Mouse (Mus musculus) MEL (cell line): ENCODE data around the gene Slc16a6.

Experiments
- CHD2 ChIP-seq: IDR thresholded peaks from 2 replicates; pipeline ENCODE4 v1.6.1; 2011; ENCODE audit warnings: low read length, improper control_type of control experiment
- CTCF ChIP-seq, 3 experiments: IDR thresholded peaks in 2 of 3; conservative IDR thresholded peaks in 1 of 3; 2 replicates each; pipeline ENCODE4 v1.5.1; 2011 to 2012; ENCODE audit warnings: low read length in 3 of 3, low read depth in 2 of 3, mild to moderate bottlenecking in 2 of 3, improper control_type of control experiment in 1 of 3, inconsistent platforms in 1 of 3, mixed read lengths in 1 of 3, moderate library complexity in 1 of 3; ENCODE audit not compliant: control insufficient read depth in 1 of 3, insufficient read depth in 1 of 3, poor library complexity in 1 of 3, severe bottlenecking in 1 of 3
- EP300 ChIP-seq, 2 experiments: IDR thresholded peaks; 2 replicates each; pipeline ENCODE4 v1.6.1; 2011; ENCODE audit warnings: improper control_type of control experiment in 2 of 2, low read length in 2 of 2, low read depth in 1 of 2, mild to moderate bottlenecking in 1 of 2
- GATA1 ChIP-seq: IDR thresholded peaks from 2 replicates; pipeline ENCODE4 v1.6.1; 2011; ENCODE audit warnings: low read depth, low read length, improper control_type of control experiment
- MAFK ChIP-seq: IDR thresholded peaks from 2 replicates; pipeline ENCODE4 v1.6.1; 2011; ENCODE audit warnings: low read depth, mild to moderate bottlenecking, low read length, improper control_type of control experiment, borderline replicate concordance
- MAX ChIP-seq: IDR thresholded peaks from 2 replicates; pipeline ENCODE4 v1.6.1; 2011; ENCODE audit warnings: low read length, improper control_type of control experiment
- MXI1 ChIP-seq: IDR thresholded peaks from 2 replicates; pipeline ENCODE4 v1.6.1; 2011; ENCODE audit warnings: mild to moderate bottlenecking, low read depth, low read length, improper control_type of control experiment
- POLR2A ChIP-seq, 2 experiments: IDR thresholded peaks; 2 replicates each; pipeline ENCODE4 v1.6.1; 2011 to 2012; ENCODE audit warnings: low read length in 2 of 2, mild to moderate bottlenecking in 2 of 2, control low read depth in 1 of 2, improper control_type of control experiment in 1 of 2, low read depth in 1 of 2, moderate library complexity in 1 of 2; ENCODE audit not compliant: control insufficient read depth in 1 of 2, insufficient read depth in 1 of 2, poor library complexity in 1 of 2
- POLR2AphosphoS2 ChIP-seq: IDR thresholded peaks from 2 replicates; pipeline ENCODE4 v1.6.1; 2011; ENCODE audit warnings: low read length, improper control_type of control experiment
- SIN3A ChIP-seq: IDR thresholded peaks from 2 replicates; pipeline ENCODE4 v1.6.1; 2012; ENCODE audit warnings: low read length, improper control_type of control experiment, inconsistent platforms
- TBP ChIP-seq: IDR thresholded peaks from 2 replicates; pipeline ENCODE4 v1.8.0; 2011; ENCODE audit warnings: low read depth, low read length, improper control_type of control experiment
- TCF12 ChIP-seq: IDR thresholded peaks from 2 replicates; pipeline ENCODE4 v1.6.1; 2014; ENCODE audit warnings: low read depth, mild to moderate bottlenecking, inconsistent platforms, low read length, improper control_type of control experiment, moderate library complexity
- ZC3H11A ChIP-seq: IDR thresholded peaks from 2 replicates; pipeline ENCODE4 v1.6.1; 2012; ENCODE audit warnings: low read depth, mild to moderate bottlenecking, inconsistent platforms, low read length, improper control_type of control experiment

DNA sequence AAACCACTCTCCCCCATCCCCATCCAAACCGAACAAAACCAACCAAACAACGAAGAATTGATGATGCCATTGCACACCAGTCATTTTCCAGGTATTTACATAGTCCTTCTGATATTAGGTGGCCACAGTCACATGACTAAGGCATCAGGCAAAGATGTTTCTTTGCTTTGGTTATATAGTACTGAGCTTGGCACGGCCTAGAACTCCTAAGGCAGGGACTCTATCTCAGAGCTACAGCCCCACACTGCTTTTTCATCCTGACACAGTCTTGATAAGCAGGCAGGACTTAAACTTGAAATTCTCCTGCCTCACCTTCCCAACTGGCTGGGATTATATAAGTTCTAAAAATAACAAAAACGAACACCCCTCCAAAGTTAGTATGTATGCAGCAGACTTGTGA is 8.3 kb downstream of the Slc16a6 start:
- TF ChIP-seq MAFK (no peak), EP300 (IDR thresholded peaks at IDR 0.05; ENCODE audit: low read depth in 1 of 2, low read length in 2 of 2) (peak; percentile 39 to 55; a peak in 2 of 4 replicates), MXI1 (no peak), CTCF (IDR thresholded peaks at IDR 0.05 in 2 of 3, conservative IDR thresholded peaks at IDR 0.05 in 1 of 3; ENCODE audit: control insufficient read depth in 1 of 3, insufficient read depth in 1 of 3, low read depth in 2 of 3, low read length in 3 of 3, poor library complexity in 1 of 3, severe bottlenecking in 1 of 3) (no peak), POLR2AphosphoS2 (no peak), GATA1 (peak; percentile 46; the same call in 1 of the 2 replicates), ZC3H11A (no peak), POLR2A (IDR thresholded peaks at IDR 0.05; ENCODE audit: control insufficient read depth in 1 of 2, insufficient read depth in 1 of 2, low read depth in 1 of 2, low read length in 2 of 2, poor library complexity in 1 of 2) (no peak), CHD2 (no peak), TBP (no peak), SIN3A (no peak), MAX (no peak), TCF12 (peak; percentile 49; the same call in 1 of the 2 replicates)
